Mouse (Mus musculus): ENCODE results near the gene Zfp362. TPM values are rescaled to one million over a fixed set of nuclear protein-coding genes. Genes with fewer than 3 reads are reported as not detected.
A peak's percentile ranks its signal among the peaks of the same experiment; 100 is the strongest.

The Zfp362 gene
- polyA plus RNA-seq, 2 experiments: 6.2 to 7.6 TPM

DNA sequence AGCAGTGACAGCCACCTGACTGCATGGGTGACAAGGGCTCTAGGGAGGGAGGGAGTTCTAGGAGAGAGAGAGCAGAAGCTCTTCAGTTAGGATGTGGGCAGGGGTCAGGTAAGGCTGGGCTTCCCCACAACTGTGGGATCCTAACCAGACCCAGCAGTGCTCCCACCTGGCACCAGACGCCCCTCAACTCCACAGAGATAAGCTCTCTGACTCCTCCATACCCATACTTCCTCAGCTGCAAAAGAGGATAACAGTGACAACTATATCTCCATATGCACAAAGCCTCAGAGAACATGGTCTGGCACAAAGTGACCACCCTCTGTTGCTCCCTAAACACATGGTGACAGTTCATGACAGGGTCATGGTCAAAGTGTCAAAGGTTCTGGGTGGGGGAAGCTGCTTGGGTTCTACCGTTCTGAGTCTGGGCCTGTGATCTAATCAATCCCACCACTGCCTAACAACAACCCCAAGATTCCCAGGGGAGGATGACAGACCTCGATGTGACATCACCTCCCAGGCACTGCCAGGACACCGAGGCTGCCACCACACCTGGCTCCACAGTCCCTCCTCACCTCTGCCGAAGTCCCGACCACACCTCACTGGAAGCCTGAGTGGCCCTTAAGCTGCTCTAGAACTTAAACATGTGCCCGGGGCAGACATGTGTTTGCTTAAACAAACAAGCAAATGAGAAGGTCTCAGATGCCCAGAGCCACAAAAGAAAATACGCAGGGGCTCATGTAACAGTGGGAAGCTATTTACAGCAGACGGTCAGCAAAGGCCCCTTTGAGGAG, 4.0 kb downstream of the Zfp362 start:
- H3K4me2 ChIP-seq (ENCODE audit: low read depth): no peak overlapping the region
- no peaks in the 10 kb centered on the region for H3K9me3 ChIP-seq (ENCODE audit: control insufficient read depth, low read length)
- no peaks in the 10 kb centered on the region for H3K27me3 ChIP-seq (ENCODE audit: control insufficient read depth, insufficient read depth, low read length)
- no peak overlapping the region for H3K4me3 ChIP-seq (ENCODE audit: insufficient read depth in 1 of 2, low read depth in 2 of 2, low read length in 2 of 2)
- H3K9ac ChIP-seq (replicated peaks): no peak overlapping the region
- DNase-seq (ENCODE audit: low read depth in 3 of 3, low spot score in 3 of 3) (no peak), ATAC-seq (ENCODE audit: insufficient read depth) (no peak)
- TF ChIP-seq EP300 (IDR thresholded peaks at IDR 0.05; ENCODE audit: low read depth) (no peak), CTCF (IDR thresholded peaks at IDR 0.05; ENCODE audit: low read depth) (no peak)
- WGBS (ENCODE audit: insufficient replicate concordance): 52% methylated on average over 9 of the region's 9 CpGs
- no peak overlapping the region for H3K27ac ChIP-seq
- no peaks in the 10 kb centered on the region for H3K36me3 ChIP-seq (replicated peaks; ENCODE audit: control insufficient read depth, insufficient read depth, low read depth)
- peaks cover 18 to 27% of the 10 kb centered on the region in 2 experiments for H3K4me1 ChIP-seq (replicated peaks; ENCODE audit: control insufficient read depth in 2 of 2, insufficient read depth in 2 of 2, low read length in 1 of 2)

DNA sequence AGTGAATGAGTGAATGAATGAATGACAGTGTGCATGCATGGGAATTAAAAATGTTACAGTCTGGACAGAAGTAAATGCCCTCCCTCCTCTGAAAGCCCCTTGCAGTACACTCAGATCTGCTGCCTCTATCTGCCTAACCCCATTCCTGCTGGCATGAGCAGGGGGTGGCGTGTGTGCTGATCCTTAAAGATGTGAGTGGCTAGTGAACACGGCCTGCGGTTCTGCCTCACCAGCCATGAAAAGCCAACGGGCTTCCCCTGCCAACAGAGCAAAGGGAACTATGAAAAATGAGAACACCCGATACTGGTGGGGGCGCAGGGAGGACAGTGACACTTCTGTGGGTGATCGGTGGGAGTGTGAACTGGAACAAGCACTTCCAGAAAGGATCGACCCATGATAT, 9.1 kb downstream of the Zfp362 start:
- H3K4me3 ChIP-seq (ENCODE audit: insufficient read depth in 1 of 2, low read depth in 2 of 2, low read length in 2 of 2): no peak overlapping the region
- H3K9ac ChIP-seq (replicated peaks): no peak overlapping the region
- ATAC-seq (ENCODE audit: insufficient read depth) (no peak), DNase-seq (ENCODE audit: low read depth in 3 of 3, low spot score in 3 of 3) (no peak)
- H3K4me1 ChIP-seq (replicated peaks; ENCODE audit: control insufficient read depth in 2 of 2, insufficient read depth in 2 of 2, low read length in 1 of 2): peaks cover 0 to 13% of the 10 kb centered on the region in 2 experiments; a peak in 3 of 4 replicates
- WGBS (ENCODE audit: insufficient replicate concordance): 66% methylated on average over 8 of the region's 8 CpGs
- H3K4me2 ChIP-seq (ENCODE audit: low read depth): no peak overlapping the region
- no peak for TF ChIP-seq CTCF (IDR thresholded peaks at IDR 0.05; ENCODE audit: low read depth)
- TF ChIP-seq EP300 (IDR thresholded peaks at IDR 0.05; ENCODE audit: low read depth): no peak
- no peaks in the 10 kb centered on the region for H3K36me3 ChIP-seq (replicated peaks; ENCODE audit: control insufficient read depth, insufficient read depth, low read depth)
- no peaks in the 10 kb centered on the region for H3K27me3 ChIP-seq (ENCODE audit: control insufficient read depth, insufficient read depth, low read length)
- H3K27ac ChIP-seq: no peak overlapping the region
- H3K9me3 ChIP-seq (ENCODE audit: control insufficient read depth, low read length): no peaks in the 10 kb centered on the region

DNA sequence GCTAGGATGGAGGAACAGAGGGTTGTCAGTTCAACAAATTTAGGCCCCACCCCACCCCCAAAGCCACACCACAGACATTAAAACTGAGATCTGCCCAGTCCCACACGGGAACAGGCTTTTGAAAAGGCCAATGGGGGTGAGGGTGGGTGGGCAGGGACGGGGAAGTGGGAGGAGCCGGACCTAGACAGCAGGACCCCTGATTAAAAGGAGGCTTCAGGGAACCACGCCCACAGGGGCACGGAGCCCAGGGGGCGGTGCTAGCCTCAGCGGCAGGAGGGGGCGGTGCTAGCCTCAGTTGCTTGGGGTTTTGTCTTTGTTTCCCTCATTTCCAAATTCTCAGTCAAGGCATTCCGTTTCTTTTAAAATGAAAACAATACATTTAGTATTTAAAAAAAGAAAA, 10.2 kb downstream of the Zfp362 start:
- Histone ChIP-seq H3K4me3 (ENCODE audit: insufficient read depth in 1 of 2, low read depth in 2 of 2, low read length in 2 of 2) (no peak overlapping the region), H3K36me3 (replicated peaks; ENCODE audit: control insufficient read depth, insufficient read depth, low read depth) (no peaks in the 10 kb centered on the region), H3K27ac (no peak overlapping the region), H3K9ac (replicated peaks) (no peak overlapping the region), H3K4me2 (ENCODE audit: low read depth) (peak overlapping the region; percentile 28; the same call in 1 of the 2 replicates), H3K4me1 (replicated peaks; ENCODE audit: control insufficient read depth in 2 of 2, insufficient read depth in 2 of 2, low read length in 1 of 2) (peaks cover 0 to 8% of the 10 kb centered on the region in 2 experiments; a peak in 3 of 4 replicates), H3K9me3 (ENCODE audit: control insufficient read depth, low read length) (no peaks in the 10 kb centered on the region), H3K27me3 (ENCODE audit: control insufficient read depth, insufficient read depth, low read length) (no peaks in the 10 kb centered on the region)
- WGBS (ENCODE audit: insufficient replicate concordance): 3% methylated on average over 9 of the region's 9 CpGs
- DNase-seq (ENCODE audit: low read depth in 3 of 3, low spot score in 3 of 3) (no peak), ATAC-seq (ENCODE audit: insufficient read depth) (0 out of 2 replicates have a peak, but pooled peaks have one; percentile 31)
- TF ChIP-seq EP300 (IDR thresholded peaks at IDR 0.05; ENCODE audit: low read depth) (no peak), CTCF (IDR thresholded peaks at IDR 0.05; ENCODE audit: low read depth) (no peak)

DNA sequence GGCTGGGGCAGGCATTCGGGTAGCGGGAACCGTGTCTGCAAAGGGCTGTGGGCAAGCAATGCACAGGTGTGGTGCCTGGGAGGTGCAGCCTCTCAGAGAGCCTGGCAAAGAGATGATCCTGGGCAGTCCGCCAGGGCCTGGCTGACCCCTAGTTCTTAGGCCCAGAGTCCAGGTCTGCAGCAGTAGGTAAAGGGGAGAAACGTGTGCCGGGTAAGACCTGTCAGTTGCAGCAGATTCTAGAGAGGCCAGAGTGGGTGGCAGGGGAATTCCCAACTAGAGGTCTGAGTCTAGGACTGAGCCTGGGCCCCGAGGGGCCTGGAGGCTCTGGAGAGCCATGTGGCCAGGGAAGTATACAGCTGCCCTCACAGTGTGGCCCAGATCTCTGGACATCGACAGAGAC, 11.6 kb downstream of the Zfp362 start:
- Histone ChIP-seq H3K27me3 (ENCODE audit: control insufficient read depth, insufficient read depth, low read length) (no peaks in the 10 kb centered on the region), H3K4me1 (replicated peaks; ENCODE audit: control insufficient read depth in 2 of 2, insufficient read depth in 2 of 2, low read length in 1 of 2) (peaks cover 0 to 8% of the 10 kb centered on the region in 2 experiments; a peak in 3 of 4 replicates), H3K4me3 (ENCODE audit: insufficient read depth in 1 of 2, low read depth in 2 of 2, low read length in 2 of 2) (no peak overlapping the region), H3K9me3 (ENCODE audit: control insufficient read depth, low read length) (no peaks in the 10 kb centered on the region), H3K36me3 (replicated peaks; ENCODE audit: control insufficient read depth, insufficient read depth, low read depth) (no peaks in the 10 kb centered on the region), H3K4me2 (ENCODE audit: low read depth) (no peak overlapping the region), H3K9ac (replicated peaks) (no peak overlapping the region), H3K27ac (no peak overlapping the region)
- 83% methylated on average over 8 of the region's 8 CpGs for WGBS (ENCODE audit: insufficient replicate concordance)
- TF ChIP-seq CTCF (IDR thresholded peaks at IDR 0.05; ENCODE audit: low read depth) (no peak), EP300 (IDR thresholded peaks at IDR 0.05; ENCODE audit: low read depth) (no peak)
- DNase-seq (ENCODE audit: low read depth in 3 of 3, low spot score in 3 of 3) (no peak), ATAC-seq (ENCODE audit: insufficient read depth) (no peak)

DNA sequence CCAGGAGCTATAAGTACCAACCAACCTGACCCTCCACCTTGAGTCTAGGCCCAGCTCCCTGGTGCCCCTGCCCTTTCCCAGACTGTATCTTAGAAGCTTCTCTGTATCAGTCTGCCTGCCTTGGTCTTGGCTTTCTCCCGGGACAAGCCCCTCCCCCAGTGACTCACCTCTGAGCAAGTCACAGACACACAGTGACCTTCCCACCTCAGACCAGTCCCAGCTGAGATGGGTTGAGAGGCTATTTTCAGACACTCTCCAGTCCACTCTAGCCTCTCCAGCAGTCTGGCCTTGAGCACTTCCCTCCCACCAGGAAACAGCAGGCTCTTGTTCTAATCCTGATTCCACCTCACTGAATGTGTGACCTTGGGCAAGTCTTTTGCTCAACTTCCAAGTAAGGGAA, 12.1 kb downstream of the Zfp362 start:
- Histone ChIP-seq H3K27me3 (ENCODE audit: control insufficient read depth, insufficient read depth, low read length) (no peaks in the 10 kb centered on the region), H3K27ac (no peak overlapping the region), H3K4me2 (ENCODE audit: low read depth) (no peak overlapping the region), H3K4me3 (ENCODE audit: insufficient read depth in 1 of 2, low read depth in 2 of 2, low read length in 2 of 2) (no peak overlapping the region), H3K9me3 (ENCODE audit: control insufficient read depth, low read length) (no peaks in the 10 kb centered on the region), H3K36me3 (replicated peaks; ENCODE audit: control insufficient read depth, insufficient read depth, low read depth) (no peaks in the 10 kb centered on the region), H3K9ac (replicated peaks) (no peak overlapping the region), H3K4me1 (replicated peaks; ENCODE audit: control insufficient read depth in 2 of 2, insufficient read depth in 2 of 2, low read length in 1 of 2) (peaks cover 0 to 8% of the 10 kb centered on the region in 2 experiments; a peak in 3 of 4 replicates)
- TF ChIP-seq CTCF (IDR thresholded peaks at IDR 0.05; ENCODE audit: low read depth) (no peak), EP300 (IDR thresholded peaks at IDR 0.05; ENCODE audit: low read depth) (no peak)
- no peak for DNase-seq (ENCODE audit: low read depth in 3 of 3, low spot score in 3 of 3)
- WGBS (ENCODE audit: insufficient replicate concordance): 17% methylated on average over 1 of the region's 1 CpGs
- ATAC-seq (ENCODE audit: insufficient read depth): no peak
